Mouse (Mus musculus) gastrocnemius, postnatal 36 days (tissue): ENCODE measurements around the gene Slc36a3. TPM values are rescaled to one million over a fixed set of nuclear protein-coding genes. Genes with fewer than 3 reads are reported as not detected.
A peak's percentile ranks its signal among the peaks of the same experiment; 100 is the strongest.

ENCODE experiments used
- DNase-seq, 2 experiments: peaks; one replicate each; pipeline ENCODE4 v3.0.0; 2022
- intact Hi-C: fragments of 180-260 bp; cut with DNase I; formaldehyde crosslinking; loops from one replicate; pipeline ENCODE4 v1.15.1; 2025
- total RNA-seq, 2 experiments: library from RNA; stranded (reverse); gene quantifications; 2 replicates each; pipeline ENCODE4 v1.2.3; 2021

The Slc36a3 gene
- total RNA-seq, 2 experiments from 2014 or later, result not detected

GRCm38 (mm10) chr11:55078502-55078901 lies 73.0 kb downstream of the Slc36a3 start:
- DNase-seq, result no peak
- intact Hi-C loops, result loop anchor here (2.0 kb wide), 1 partner anchor 18 kb away; no protein-coding TSS in a partner anchor

- intact Hi-C loops, result loop anchor here (2.0 kb wide), 1 partner anchor 17 kb away; no protein-coding TSS in a partner anchor
- peak; percentile 43 to 61 for DNase-seq
These were observed 73.9 kb downstream of the Slc36a3 start, which contains the start of gene Ccdc69 for GRCm38 (mm10) chr11:55077331-55078231. Gene Ccdc69, minus strand, starts transcription at chr11:55078131.

GRCm38 (mm10) chr11:55076234-55076633 lies 75.3 kb downstream of the Slc36a3 start:
- intact Hi-C loops, result no loop called here
- no peak for DNase-seq

- intact Hi-C loops, result no loop called here
- DNase-seq, result no peak
These were observed 75.9 kb downstream of the Slc36a3 start for GRCm38 (mm10) chr11:55075602-55076001.

Other genes with a start within 250 kb of the Slc36a3 start
- 10 to 100 TPM; 27.6 to 44.7 TPM for gene Gpx3, start 249.3 kb downstream of the Slc36a3 start, total RNA-seq
- 10 to 100 TPM; 29.7 to 32.3 TPM for gene Tnip1, start 188.8 kb downstream of the Slc36a3 start, total RNA-seq
- 100 to 1,000 TPM; 168 to 176 TPM for gene Anxa6, start 118.3 kb downstream of the Slc36a3 start, total RNA-seq
- gene Ccdc69, start 73.6 kb downstream of the Slc36a3 start, total RNA-seq, result 1 to 10 TPM; 3.5 to 4.9 TPM
- gene Gm2a, start 53.6 kb downstream of the Slc36a3 start, total RNA-seq, result 1 to 10 TPM; 7.0 to 7.2 TPM
- gene Slc36a2, start 33.4 kb upstream of the Slc36a3 start, total RNA-seq, result 1 to 10 TPM in 1 of 2 experiments, under 1 TPM in 1; 0.59 to 1.5 TPM
- gene Slc36a1, start 52.6 kb upstream of the Slc36a3 start, total RNA-seq, result 1 to 10 TPM; 5.5 to 5.7 TPM
- gene Fat2, start 184.9 kb upstream of the Slc36a3 start, total RNA-seq, result under 1 TPM in 1 of 2 experiments, not detected in 1; 0.05 TPM